Mouse (Mus musculus) erythroid progenitor cell, adult 5-6 weeks (primary cell): ENCODE results near the gene Bcl2l10. TPM values are rescaled to one million over a fixed set of nuclear protein-coding genes. Genes with fewer than 3 reads are reported as not detected.

ENCODE experiments used
- ATAC-seq: replicated peaks from 2 replicates; pipeline ENCODE4 v1.8.0; 2016; ENCODE audit warnings: moderate number of reproducible peaks, mild to moderate bottlenecking, moderate TSS enrichment, inconsistent platforms; ENCODE audit not compliant: poor library complexity, low FRiP score, severe bottlenecking
- total RNA-seq, 2 experiments: library from RNA; stranded (forward) in 1 of 2; stranded (reverse) in 1 of 2; fragments of 150-400 nt in 1 of 2; fragments of 186-747, 209-891 nt in 1 of 2; gene quantifications; 2 replicates each; pipeline versions ENCODE4 v1.2.3 to v1.2.4; 2015 to 2017; ENCODE audit warnings: low replicate concordance in 2 of 2

The Bcl2l10 gene
- total RNA-seq (2015; ENCODE audit: low replicate concordance) = not detected in 2 replicates
- not detected in 2 replicates for total RNA-seq (2017; ENCODE audit: low replicate concordance)

- ATAC-seq = no peak
Measured at GRCm38 (mm10) chr9:75347458-75347857, at the start of gene Bcl2l10. TSS of gene Bcl2l10 (plus strand) at chr9:75347758.

DNA sequence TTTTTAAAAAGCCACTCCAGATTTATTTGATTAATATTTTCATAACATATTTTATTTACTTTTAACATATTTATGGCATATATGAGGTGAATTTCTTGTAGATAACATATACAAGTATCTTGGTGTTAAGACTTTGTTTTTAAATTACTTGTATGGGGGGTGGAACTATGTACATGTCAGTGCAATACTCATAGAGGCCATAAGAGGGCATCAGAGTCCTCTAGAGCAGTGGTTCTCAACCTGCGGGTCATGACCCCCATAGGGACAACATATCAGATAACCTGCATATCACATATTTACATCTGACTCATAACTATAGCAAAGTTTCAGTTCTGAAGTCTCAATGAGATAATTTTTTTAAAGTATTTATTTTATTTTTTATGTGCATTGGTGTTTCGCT lies 48.2 kb upstream of the Bcl2l10 start:
- ATAC-seq = no peak

DNA sequence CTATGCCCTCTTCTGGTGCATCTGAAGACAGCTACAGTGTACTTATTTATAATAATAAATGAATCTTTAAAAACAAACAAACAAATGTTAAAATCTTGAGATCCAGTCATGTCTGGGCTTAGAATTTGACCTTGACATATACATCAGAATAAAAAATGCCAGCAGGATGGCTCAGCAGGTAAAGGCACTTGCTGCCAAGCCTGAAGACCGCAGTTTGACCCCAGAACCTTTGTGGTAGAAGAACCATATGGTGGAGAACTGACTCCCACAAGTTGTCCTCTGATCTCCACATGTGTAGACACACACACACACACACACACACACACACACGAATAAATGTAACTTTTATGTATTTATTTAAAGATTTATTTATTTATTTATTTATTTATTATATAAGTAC lies 44.5 kb upstream of the Bcl2l10 start:
- ATAC-seq = no peak

DNA sequence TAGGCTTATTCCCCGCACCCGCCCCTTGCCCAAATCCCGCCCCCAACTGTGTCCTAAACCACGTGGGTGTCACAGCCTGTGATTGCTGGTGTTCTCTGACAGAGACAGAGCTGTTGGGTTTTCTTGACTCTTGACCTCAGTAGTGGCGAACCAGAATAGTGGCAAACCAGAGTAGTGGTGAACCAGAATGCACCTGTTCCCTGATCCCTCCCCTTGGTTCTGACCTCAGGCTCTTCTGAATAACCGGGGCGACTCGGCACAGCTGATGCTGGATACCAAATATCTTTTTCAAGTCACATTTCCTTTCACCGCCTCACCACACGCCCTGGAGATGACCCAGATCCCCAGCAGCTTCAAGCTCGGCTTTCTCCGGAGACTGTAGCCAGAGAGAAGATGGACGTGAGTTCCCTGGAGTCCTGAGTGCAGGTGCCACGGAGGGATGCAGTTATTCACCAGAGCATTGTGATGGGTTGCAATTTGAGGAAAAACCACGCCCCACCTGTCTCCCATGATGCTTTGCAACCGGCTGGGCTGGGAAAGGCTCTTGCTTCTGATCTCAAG lies 43.8 kb upstream of the Bcl2l10 start:
- ATAC-seq = no peak

- ATAC-seq = no peak
Measured at GRCm38 (mm10) chr9:75304286-75304685, 43.3 kb upstream of the Bcl2l10 start.

DNA sequence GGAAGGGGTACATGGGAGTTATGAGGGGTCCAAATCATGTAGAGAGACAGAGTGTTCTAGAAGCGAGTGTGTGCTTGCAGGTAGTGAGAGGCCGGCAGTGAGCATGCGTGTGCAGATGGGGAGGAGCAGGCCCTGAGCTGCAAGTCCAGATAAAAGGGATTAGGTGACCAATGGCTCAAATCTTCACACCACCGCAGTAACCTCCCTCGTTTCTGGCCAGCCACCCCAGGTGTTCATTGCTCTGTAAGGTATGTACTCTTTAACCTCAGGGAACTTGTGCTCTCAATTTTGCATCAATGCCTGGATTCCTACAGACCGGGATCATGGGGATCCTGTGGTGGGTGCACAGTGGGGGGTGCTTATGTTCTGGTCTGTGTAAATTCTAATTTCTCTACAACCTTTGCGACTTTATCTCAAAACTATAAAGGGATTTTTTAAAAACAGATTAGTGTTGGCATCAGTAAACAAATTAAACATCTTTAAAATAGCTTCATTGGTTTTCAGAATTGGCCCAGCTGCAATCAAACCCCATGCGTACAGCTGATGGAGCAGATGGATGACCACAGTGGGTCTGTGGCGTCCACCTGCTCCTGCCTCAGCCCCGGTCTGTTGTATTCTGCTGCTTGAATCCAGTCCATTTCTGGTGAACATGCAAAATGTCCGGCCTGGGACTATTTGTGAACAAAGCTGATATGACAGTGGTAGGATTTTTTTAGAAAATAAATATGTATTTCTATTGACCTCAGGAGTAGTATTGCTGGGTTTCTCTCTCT lies 41.2 kb upstream of the Bcl2l10 start, which contains the start of gene Gnb5:
Gene Gnb5, plus strand, starts transcription at position 163 of the 773 bp plus-strand sequence.
- no peak for ATAC-seq

GRCm38 (mm10) chr9:75307015-75307414 lies 40.5 kb upstream of the Bcl2l10 start:
- ATAC-seq = no peak

DNA sequence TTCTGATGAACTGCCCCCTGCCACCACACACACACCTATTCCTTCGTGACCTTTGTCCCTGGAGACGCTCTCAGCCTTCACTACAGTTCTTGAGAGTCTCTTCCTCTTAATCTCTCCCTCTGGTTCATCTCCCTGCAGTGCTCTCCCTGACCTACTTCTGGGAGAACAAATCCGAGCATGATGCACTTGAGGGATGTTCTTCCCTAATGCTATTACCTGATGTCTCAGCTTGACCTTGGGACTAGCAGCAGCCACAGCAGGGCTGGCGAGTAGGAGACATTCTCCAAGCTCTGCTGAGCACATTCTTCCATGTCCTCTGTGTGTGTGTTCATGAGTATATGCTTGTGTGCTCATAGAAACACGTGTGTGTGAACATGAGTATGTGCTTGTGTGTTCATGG lies 38.9 kb upstream of the Bcl2l10 start:
- no peak for ATAC-seq

DNA sequence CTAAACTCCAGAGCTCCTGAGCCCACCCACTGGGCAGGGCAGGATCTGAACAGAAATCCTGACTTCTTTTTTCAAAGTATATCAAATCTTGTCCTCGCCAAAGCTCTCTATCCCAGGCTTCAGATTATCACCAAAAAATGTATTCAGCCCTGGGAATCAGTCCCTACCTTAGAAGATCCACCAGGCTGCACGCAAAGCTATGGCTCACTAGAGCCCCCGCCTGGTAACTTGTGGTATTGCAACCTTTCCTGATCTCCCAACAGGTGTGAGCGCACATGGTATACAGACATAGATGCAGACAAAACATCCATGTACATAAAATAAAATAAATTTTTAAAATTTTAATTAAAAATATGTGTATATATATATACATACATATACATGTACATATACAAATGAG lies 35.5 kb upstream of the Bcl2l10 start:
- no peak for ATAC-seq

- ATAC-seq = no peak
Measured at GRCm38 (mm10) chr9:75313138-75313831, 34.3 kb upstream of the Bcl2l10 start.

- no peak for ATAC-seq
Measured at GRCm38 (mm10) chr9:75313832-75314516, 33.6 kb upstream of the Bcl2l10 start.

DNA sequence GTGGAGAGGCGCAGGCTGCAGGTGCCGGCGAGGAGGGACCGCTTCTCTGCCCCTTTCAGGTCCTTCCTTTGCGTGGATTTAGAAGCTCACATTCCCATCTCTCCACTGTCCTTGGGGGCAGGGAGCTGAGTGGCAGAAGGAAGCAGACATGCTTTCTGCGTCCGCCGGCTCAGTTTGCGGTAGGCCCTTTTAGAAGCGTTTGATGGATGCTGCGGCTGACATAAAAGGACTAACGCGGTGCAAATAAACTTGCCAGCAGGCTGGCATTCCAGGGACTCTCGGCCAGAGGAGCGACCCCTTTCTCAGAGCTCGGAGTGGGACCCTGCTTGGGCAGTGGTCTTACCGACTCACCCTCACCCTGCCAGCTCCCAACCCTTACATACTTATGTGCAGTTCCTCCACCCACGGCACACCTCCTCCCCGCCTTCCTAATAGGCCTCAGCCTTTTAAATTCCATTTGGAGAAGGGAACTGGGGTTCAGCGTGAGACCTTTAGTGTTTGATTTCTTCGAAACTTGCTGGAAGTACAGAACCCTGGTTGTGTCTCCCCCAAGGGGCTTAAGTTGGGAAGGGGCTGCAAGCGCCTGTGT lies 32.9 kb upstream of the Bcl2l10 start:
- no peak for ATAC-seq

DNA sequence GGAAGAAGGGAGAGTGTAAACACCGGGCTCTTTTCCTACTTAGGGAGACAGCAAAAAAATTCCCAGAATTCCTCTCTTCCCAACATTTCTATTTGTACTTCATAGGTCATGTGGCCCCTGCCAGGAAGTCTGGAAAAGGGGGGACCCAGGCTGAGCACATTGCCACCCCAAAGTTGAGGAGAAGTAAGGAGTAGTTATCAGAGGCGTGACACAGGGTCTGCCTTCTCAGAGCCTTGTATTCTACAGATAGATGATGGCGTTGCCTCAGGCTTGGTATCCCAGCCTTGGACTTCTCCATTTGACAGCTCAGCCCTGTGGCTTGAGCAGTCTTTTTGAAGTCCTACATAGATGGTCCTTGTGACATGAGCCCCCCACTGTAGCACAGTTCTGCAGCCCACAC lies 32.3 kb upstream of the Bcl2l10 start:
- no peak for ATAC-seq

DNA sequence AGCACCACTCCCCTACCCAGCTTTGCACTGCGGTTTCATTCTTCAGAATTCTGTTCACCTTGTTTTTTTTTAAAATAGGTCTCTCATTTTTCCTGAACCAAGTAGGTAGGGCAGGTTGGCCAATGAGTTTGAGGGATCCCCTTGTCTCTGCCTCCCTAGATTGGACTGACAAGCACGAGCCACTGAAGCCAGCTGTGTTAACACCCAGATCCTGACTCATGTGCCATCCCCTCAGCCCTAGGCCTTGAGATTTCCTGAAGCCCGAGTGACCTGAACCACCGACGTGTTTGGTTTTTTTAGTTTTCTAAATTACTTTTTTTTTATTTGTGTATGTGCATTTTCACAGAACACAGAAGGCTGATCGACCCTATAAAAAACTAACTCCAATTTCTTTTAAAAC lies 30.8 kb upstream of the Bcl2l10 start:
- ATAC-seq = no peak

DNA sequence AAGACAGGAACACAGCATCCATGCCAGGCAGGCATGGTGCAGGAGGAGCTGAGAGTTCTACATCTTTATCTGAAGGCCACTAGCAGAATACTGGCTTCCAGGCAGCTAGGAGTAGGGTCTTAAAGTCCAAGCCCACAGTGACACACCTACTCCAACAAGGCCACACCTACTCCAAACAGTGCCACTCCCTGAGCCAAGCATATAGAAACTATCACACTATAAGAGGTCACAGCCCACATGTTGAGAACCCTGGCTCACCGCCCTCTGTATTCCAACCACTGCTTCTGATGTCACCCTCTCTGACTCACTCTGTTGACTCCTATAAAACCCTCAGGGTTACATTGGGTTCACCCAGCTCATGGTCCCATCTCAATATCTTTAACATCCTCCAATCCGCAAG lies 29.4 kb upstream of the Bcl2l10 start:
- no peak for ATAC-seq

GRCm38 (mm10) chr9:75319365-75319764 lies 28.2 kb upstream of the Bcl2l10 start:
- no peak for ATAC-seq

GRCm38 (mm10) chr9:75322099-75322885 lies 25.3 kb upstream of the Bcl2l10 start:
- ATAC-seq = no peak

GRCm38 (mm10) chr9:75328047-75328446 lies 19.5 kb upstream of the Bcl2l10 start:
- ATAC-seq = no peak

GRCm38 (mm10) chr9:75330821-75331220 lies 16.7 kb upstream of the Bcl2l10 start:
- no peak for ATAC-seq
